Mouse (Mus musculus) myocyte (in vitro differentiated cells): ENCODE measurements around the gene Slc25a41.

Experiments
- CEBPB ChIP-seq: IDR thresholded peaks from 2 replicates; pipeline ENCODE4 v1.6.1; 2011; ENCODE audit warnings: mild to moderate bottlenecking, moderate library complexity; ENCODE audit not compliant: poor library complexity, insufficient read depth, severe bottlenecking
- E2F4 ChIP-seq: IDR thresholded peaks from one replicate; pipeline ENCODE4 v1.6.1; 2011; ENCODE audit warnings: mild to moderate bottlenecking, control low read depth, moderate library complexity; ENCODE audit not compliant: insufficient read depth
- MYOD1 ChIP-seq, 3 experiments: IDR thresholded peaks; one replicate each; pipeline ENCODE4 v1.6.1; 2011; ENCODE audit warnings: control low read depth in 2 of 3, low read depth in 2 of 3, mild to moderate bottlenecking in 2 of 3, moderate library complexity in 1 of 3; ENCODE audit not compliant: insufficient read length in 2 of 3, control insufficient read depth in 1 of 3
- POLR2A ChIP-seq: IDR thresholded peaks from one replicate; pipeline ENCODE4 v1.6.1; 2011; ENCODE audit warnings: low read depth, mild to moderate bottlenecking, control low read depth, moderate library complexity; ENCODE audit not compliant: insufficient read length
- POLR2AphosphoS2 ChIP-seq: IDR thresholded peaks from one replicate; pipeline ENCODE4 v1.6.1; 2011; ENCODE audit warnings: low read depth, control low read depth; ENCODE audit not compliant: insufficient read length
- SRF ChIP-seq: IDR thresholded peaks from one replicate; pipeline ENCODE4 v1.6.1; 2011; ENCODE audit warnings: low read depth; ENCODE audit not compliant: control insufficient read depth, insufficient read length
- TCF3 ChIP-seq: IDR thresholded peaks from one replicate; pipeline ENCODE4 v1.6.1; 2011; ENCODE audit warnings: low read depth, control low read depth; ENCODE audit not compliant: insufficient read length

GRCm38 (mm10) chr17:56986105-56986805 lies 55.2 kb downstream of the Slc25a41 start:
- TF ChIP-seq POLR2A (no peak), POLR2AphosphoS2 (no peak), SRF (no peak), TCF3 (no peak), CEBPB (no peak), E2F4 (no peak), MYOD1 (IDR thresholded peaks at IDR 0.05; ENCODE audit: control insufficient read depth in 1 of 3, insufficient read length in 2 of 3, low read depth in 2 of 3) (no peak)
